Mouse (Mus musculus) heart, adult 18-20 months (tissue): Measurements from ENCODE around the gene Elmo3. TPM values are rescaled to one million over a fixed set of nuclear protein-coding genes. Genes with fewer than 3 reads are reported as not detected.

Experiments used
- DNase-seq, 2 experiments: peaks; one replicate each; pipeline ENCODE4 v3.0.0; 2021 to 2022; ENCODE audit warnings: mixed read lengths in 1 of 2
- long read RNA-seq, 2 experiments: library from polyadenylated mRNA; stranded (forward); transcript quantifications; one replicate each; pipeline ENCODE4 v2.0.0; 2021
- total RNA-seq, 2 experiments: library from RNA; stranded (reverse); gene quantifications; 2 replicates each; pipeline ENCODE4 v1.2.3; 2021

Elmo3 gene
- 1 to 10 TPM in 1 of 2 experiments, under 1 TPM in 1; 0.60 to 1.6 TPM for total RNA-seq
- long read RNA-seq, experiment 1, partial matches to known transcripts: 0 of 1 reads
- long read RNA-seq, experiment 1, other reads (novel, unspliced or antisense): 0 of 1 reads
- long read RNA-seq, experiment 2, partial matches to known transcripts: 1 of 2 reads
- long read RNA-seq, experiment 2, other reads (novel, unspliced or antisense): 0 of 2 reads

GRCm38 (mm10) chr8:105305211-105306145 lies at the start of gene Elmo3:
Elmo3 (plus strand) TSS chr8:105305601.
- peak; percentile 43 to 51 for DNase-seq

- no peak for DNase-seq
Measured at GRCm38 (mm10) chr8:105257318-105258114, 47.9 kb upstream of the Elmo3 start.

- no peak for DNase-seq
Measured at GRCm38 (mm10) chr8:105258911-105259720, 46.3 kb upstream of the Elmo3 start.

- DNase-seq: peak; percentile 58 to 82
Measured at GRCm38 (mm10) chr8:105259721-105260320, 45.6 kb upstream of the Elmo3 start.

- no peak for DNase-seq
Measured at GRCm38 (mm10) chr8:105260371-105261099, 44.9 kb upstream of the Elmo3 start.

GRCm38 (mm10) chr8:105261326-105261980 lies 43.9 kb upstream of the Elmo3 start:
- DNase-seq: no peak

- no peak for DNase-seq
Measured at GRCm38 (mm10) chr8:105263244-105263912, 42.0 kb upstream of the Elmo3 start.

GRCm38 (mm10) chr8:105264024-105264982 lies 41.1 kb upstream of the Elmo3 start, which contains the start of the genes Tradd and Fbxl8:
Tradd (minus strand) TSS chr8:105264609.
Fbxl8 (plus strand) TSS chr8:105264648.
- peak; percentile 85 to 89 for DNase-seq

GRCm38 (mm10) chr8:105265128-105265527 lies 40.3 kb upstream of the Elmo3 start:
- DNase-seq: peak in 1 of 2 experiments; percentile 48

- DNase-seq: no peak
Measured at GRCm38 (mm10) chr8:105266775-105267174, 38.6 kb upstream of the Elmo3 start.

GRCm38 (mm10) chr8:105268342-105269074 lies 36.9 kb upstream of the Elmo3 start:
- DNase-seq: no peak

- DNase-seq: no peak
Measured at GRCm38 (mm10) chr8:105269075-105269458, 36.3 kb upstream of the Elmo3 start.

- peak; percentile 81 to 84 for DNase-seq
Measured at GRCm38 (mm10) chr8:105269461-105269947, 35.9 kb upstream of the Elmo3 start, which contains the start of gene Hsf4. Hsf4 (plus strand) TSS chr8:105269801.

GRCm38 (mm10) chr8:105270101-105270915 lies 35.1 kb upstream of the Elmo3 start:
- no peak for DNase-seq

- no peak for DNase-seq
Measured at GRCm38 (mm10) chr8:105270916-105271186, 34.5 kb upstream of the Elmo3 start.

GRCm38 (mm10) chr8:105275387-105275786 lies 30.0 kb upstream of the Elmo3 start:
- no peak for DNase-seq
